10 mouse cellular contexts compared by ENCODE assay signal in the genomic region with DNA sequence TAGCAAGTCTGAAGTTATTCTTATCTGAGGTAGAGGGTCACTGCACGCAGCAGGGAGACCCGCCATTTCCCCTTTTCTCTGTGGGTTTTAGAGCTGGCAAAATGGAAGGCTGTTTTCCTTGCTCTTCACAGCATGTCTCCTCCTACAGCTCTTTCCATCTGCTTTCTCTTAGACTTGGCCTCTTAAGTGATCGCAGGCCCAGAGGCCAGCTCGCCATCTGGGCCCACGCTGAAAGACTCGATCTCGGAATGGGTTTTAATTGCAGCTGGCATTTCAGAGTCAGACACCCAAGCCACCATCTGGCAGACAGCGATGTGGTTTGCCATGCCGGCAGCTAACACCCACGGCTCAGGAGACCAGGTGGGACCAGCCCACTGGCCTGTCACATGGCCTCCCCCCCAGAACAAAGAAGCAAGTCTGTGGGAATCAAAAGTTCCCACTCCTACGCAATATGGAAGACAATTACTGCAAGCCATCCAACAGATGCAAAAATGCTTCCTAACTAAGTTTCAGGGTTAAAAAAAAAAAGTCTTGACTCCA. TPM values are rescaled to one million over a fixed set of nuclear protein-coding genes. Genes with fewer than 3 reads are reported as not detected.
DNase-seq lines count a peak whose midpoint lies in the region; ATAC-seq lines count a peak whose summit lies in the region.
"Had no signal": no experiment of that assay in that cellular context is flagged by ENCODE, and none has a peak within 500 bp of the region (broad histone marks: within the 10 kb centered on the region; RNA-seq: fewer than 3 reads in every experiment).

No protein-coding gene starts in this region.

- no peak overlapping the region for H3K4me3 ChIP-seq in heart, embryonic 16.5 days (ENCODE audit: low read length)
- no peak overlapping the region for H3K4me3 ChIP-seq in hindbrain, embryonic 14.5 days (replicated peaks; ENCODE audit: low read length)
- H3K4me3 ChIP-seq in midbrain, embryonic 14.5 days (replicated peaks; ENCODE audit: low read depth, low read length), result no peak overlapping the region

- no peak for ATAC-seq in heart, embryonic 16.5 days (replicated peaks; ENCODE audit: extremely low read depth, insufficient read depth, low FRiP score)
- peak; percentile 37; the same call in 1 of the 2 replicates for ATAC-seq in hindbrain, embryonic 14.5 days (ENCODE audit: low FRiP score)
- ATAC-seq in midbrain, embryonic 14.5 days (ENCODE audit: low FRiP score, low TSS enrichment), result no peak
- ATAC-seq in erythroid progenitor cell, adult 5-6 weeks (replicated peaks; ENCODE audit: low FRiP score, poor library complexity, severe bottlenecking), result no peak

- no peak overlapping the region for H3K4me2 ChIP-seq in heart, embryonic 16.5 days (ENCODE audit: low read depth, low read length)
- H3K4me2 ChIP-seq in hindbrain, embryonic 14.5 days (replicated peaks), result no peak overlapping the region
- H3K4me2 ChIP-seq in midbrain, embryonic 14.5 days (ENCODE audit: low read length), result no peak overlapping the region

- no peak for DNase-seq in heart, postnatal 10 days
- DNase-seq in embryo, embryonic 10 days (ENCODE audit: low spot score), result peak; percentile 63
- peak; percentile 49 for DNase-seq in hindbrain, embryonic 14.5 days (ENCODE audit: low spot score)
- DNase-seq in midbrain, embryonic 14.5 days, result peak; percentile 56
- no peak for DNase-seq in testis, postnatal 14 days (ENCODE audit: low spot score)
- no peak for DNase-seq in adrenal gland, postnatal 14 days

- H3K9me3 ChIP-seq in heart, embryonic 16.5 days (replicated peaks; ENCODE audit: control insufficient read depth, low read length), result no peaks in the 10 kb centered on the region
- H3K9me3 ChIP-seq in hindbrain, embryonic 14.5 days (ENCODE audit: control insufficient read depth, low read length), result no peaks in the 10 kb centered on the region
- H3K9me3 ChIP-seq in midbrain, embryonic 14.5 days (ENCODE audit: control insufficient read depth, low read length), result no peaks in the 10 kb centered on the region

- H3K9ac ChIP-seq in heart, embryonic 16.5 days (ENCODE audit: low read length), result no peak overlapping the region
- no peak overlapping the region for H3K9ac ChIP-seq in hindbrain, embryonic 14.5 days
- no peak overlapping the region for H3K9ac ChIP-seq in midbrain, embryonic 14.5 days (replicated peaks; ENCODE audit: low read length)

- peak overlapping the region; percentile 2; the same call in 1 of the 2 replicates for H3K27ac ChIP-seq in heart, embryonic 16.5 days (ENCODE audit: low read length)
- 0 out of 2 replicates have a peak overlapping the region, but pooled peaks have one; percentile 14 for H3K27ac ChIP-seq in hindbrain, embryonic 14.5 days
- H3K27ac ChIP-seq in midbrain, embryonic 14.5 days (replicated peaks; ENCODE audit: low read depth, low read length), result 0 out of 2 replicates have a peak overlapping the region, but pooled peaks have one; percentile 4
- H3K27ac ChIP-seq: kidney, postnatal 0 days had no signal

- intact Hi-C loops in heart, postnatal 10 days (cut with DNase I), result no loop called here

- no peaks in the 10 kb centered on the region for H3K36me3 ChIP-seq in heart, embryonic 16.5 days (ENCODE audit: control insufficient read depth, insufficient read depth)
- H3K36me3 ChIP-seq in hindbrain, embryonic 14.5 days (replicated peaks; ENCODE audit: control insufficient read depth, insufficient read depth), result no peaks in the 10 kb centered on the region
- no peaks in the 10 kb centered on the region for H3K36me3 ChIP-seq in midbrain, embryonic 14.5 days (ENCODE audit: control insufficient read depth, insufficient read depth, low read length)
- H3K36me3 ChIP-seq: G1E had no signal

- H3K27me3 ChIP-seq in heart, embryonic 16.5 days (ENCODE audit: control insufficient read depth, insufficient read depth, low read length), result no peaks in the 10 kb centered on the region
- no peaks in the 10 kb centered on the region for H3K27me3 ChIP-seq in hindbrain, embryonic 14.5 days (ENCODE audit: control insufficient read depth, insufficient read depth, low read length)
- no peaks in the 10 kb centered on the region for H3K27me3 ChIP-seq in midbrain, embryonic 14.5 days (ENCODE audit: control insufficient read depth, insufficient read depth, low read length)

- WGBS in heart, embryonic 16.5 days, result 77% methylated on average over 11 of the region's 11 CpGs
- WGBS in hindbrain, embryonic 14.5 days, result 47% methylated on average over 11 of the region's 11 CpGs
- WGBS in midbrain, embryonic 14.5 days, result 49% methylated on average over 11 of the region's 11 CpGs

- peaks cover 18% of the 10 kb centered on the region for H3K4me1 ChIP-seq in heart, embryonic 16.5 days (ENCODE audit: control insufficient read depth, insufficient read depth, low read length)
- peaks cover 14% of the 10 kb centered on the region for H3K4me1 ChIP-seq in hindbrain, embryonic 14.5 days (replicated peaks; ENCODE audit: control insufficient read depth, insufficient read depth, low read length)
- no peaks in the 10 kb centered on the region for H3K4me1 ChIP-seq in midbrain, embryonic 14.5 days (ENCODE audit: control insufficient read depth, insufficient read depth, low read length)

RNA-seq across cellular contexts. Expression of a gene that starts 36.5 kb away (rescaled TPM):
- 23.7 and 24.9 TPM in 2 replicates for polyA plus RNA-seq in heart, embryonic 16.5 days (2015; fragmentation: Nextera tagmentation; extraction: Ambion mirVana)
- total RNA-seq in heart, postnatal 10 days (2021), result 10 to 100 TPM; 56.8 to 60.9 TPM
- 10.9 and 11.4 TPM in 2 replicates for polyA plus RNA-seq in hindbrain, embryonic 14.5 days (2014; fragmentation: Nextera tagmentation; extraction: Ambion mirVana)
- 3.6 and 10.4 TPM in 2 replicates for polyA plus RNA-seq in midbrain, embryonic 14.5 days (2014; fragmentation: Nextera tagmentation; extraction: Ambion mirVana)
- 9.4 and 10.5 TPM in 2 replicates for total RNA-seq in erythroid progenitor cell, adult 5-6 weeks (2015; ENCODE audit: low replicate concordance)
- 5.3 and 5.6 TPM in 2 replicates for total RNA-seq in erythroid progenitor cell, adult 5-6 weeks (2017; ENCODE audit: low replicate concordance)
- total RNA-seq in adrenal gland, postnatal 14 days (2021), result 62.4 and 84.4 TPM in 2 replicates
- polyA plus RNA-seq: G1E had no signal

Comparison
In these comparisons a context has a peak if more than half of its experiments do, and no peak if none do; other contexts are left out.
1. DNase-seq: peak in embryo, embryonic 10 days (single experiment), hindbrain, embryonic 14.5 days (single experiment) and midbrain, embryonic 14.5 days (single experiment); none in heart, postnatal 10 days (0 of 2), testis, postnatal 14 days (single experiment) and adrenal gland, postnatal 14 days (single experiment).
2. Peak in every context shown above with its lines, with median percentiles within 50 percentile points of each other: H3K27ac ChIP-seq.